In the genomic region with DNA sequence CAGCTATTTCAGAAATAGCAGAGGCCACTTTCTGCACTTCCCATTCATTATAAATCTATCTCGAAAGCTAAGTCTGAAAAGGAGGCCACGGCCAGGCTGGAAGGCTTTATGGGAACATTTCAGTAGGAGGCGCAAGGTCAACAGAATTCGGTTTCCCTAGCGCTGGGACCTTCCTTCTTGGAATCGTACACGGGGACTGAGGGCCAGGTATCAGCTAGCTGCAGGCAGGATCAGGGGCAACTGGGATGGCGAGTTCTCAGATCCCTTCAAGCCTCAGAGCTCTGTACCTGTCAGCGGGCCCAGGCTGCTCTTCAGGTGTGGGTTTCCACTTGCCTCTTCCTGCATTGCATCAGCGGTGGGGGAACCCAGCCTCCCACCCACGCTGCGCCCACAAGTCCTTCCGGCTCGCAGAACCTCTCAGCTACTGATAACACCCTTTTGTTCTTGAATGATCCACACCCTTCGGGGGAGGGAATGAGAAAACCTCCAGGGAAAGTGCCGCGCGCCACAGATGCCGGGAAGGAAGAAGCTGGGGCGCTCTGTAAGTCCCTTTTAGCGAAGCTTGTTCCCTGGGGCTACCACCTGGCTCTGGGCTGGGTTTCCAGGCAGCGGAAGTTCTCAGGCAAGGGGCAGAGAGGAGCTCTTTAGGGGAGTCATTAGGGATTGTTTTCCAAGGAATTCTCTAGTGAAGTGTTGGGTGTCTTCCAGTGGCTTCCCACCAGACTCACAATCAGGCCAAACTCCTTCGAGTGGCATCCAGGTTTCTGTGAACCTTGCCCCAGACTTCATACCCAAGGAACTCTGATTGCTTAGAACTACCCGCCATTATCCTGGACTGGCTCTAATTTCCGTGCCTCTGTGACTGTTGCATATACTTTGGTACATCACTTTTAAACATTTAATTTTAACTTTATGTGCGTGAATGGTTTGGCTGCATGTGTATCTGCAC, we compare ENCODE assay signal across 8 mouse cellular contexts. TPM values are rescaled to one million over a fixed set of nuclear protein-coding genes. Genes with fewer than 3 reads are reported as not detected.
DNase-seq lines count a peak whose midpoint lies in the region; ATAC-seq lines count a peak whose summit lies in the region.

A gene (plus strand): TSS at position 455 of the 949 bp plus-strand sequence.

- H3K4me1 ChIP-seq in intestine, embryonic 16.5 days (ENCODE audit: control insufficient read depth, insufficient read depth, low read length), result 0 out of 2 replicates have a peak, but pooled peaks cover 5% of the 10 kb centered on the region
- H3K4me1 ChIP-seq in limb, embryonic 13.5 days, result peaks cover 18% of the 10 kb centered on the region
- H3K4me1 ChIP-seq in midbrain, embryonic 14.5 days (ENCODE audit: control insufficient read depth, insufficient read depth, low read length), result 0 out of 2 replicates have a peak, but pooled peaks cover 6% of the 10 kb centered on the region

- peak within 1 kb of the TSS; percentile 68 for H3K4me2 ChIP-seq in intestine, embryonic 16.5 days (ENCODE audit: low read depth, low read length)
- H3K4me2 ChIP-seq in limb, embryonic 13.5 days (replicated peaks), result peak within 1 kb of the TSS; percentile 68
- peak within 1 kb of the TSS; percentile 56 for H3K4me2 ChIP-seq in midbrain, embryonic 14.5 days (ENCODE audit: low read length)

- WGBS in intestine, embryonic 16.5 days, result 8% methylated on average over 26 of the region's 26 CpGs
- 6% methylated on average over 26 of the region's 26 CpGs for WGBS in limb, embryonic 13.5 days
- 8% methylated on average over 26 of the region's 26 CpGs for WGBS in midbrain, embryonic 14.5 days

- peak; percentile 59 to 71 for DNase-seq in urinary bladder, adult 18-20 months (ENCODE audit: low spot score in 2 of 2)
- DNase-seq in urinary bladder, postnatal 10 days (ENCODE audit: low spot score), result no peak
- DNase-seq in embryo, embryonic 11 days, result peak; percentile 68
- DNase-seq in midbrain, embryonic 14.5 days, result peak; percentile 68
- peak; percentile 70 for DNase-seq in spleen, postnatal 36 days (ENCODE audit: low spot score in 2 of 2)

- H3K4me3 ChIP-seq in intestine, embryonic 16.5 days (ENCODE audit: low read length), result peak within 1 kb of the TSS; percentile 44
- peak within 1 kb of the TSS; percentile 41 for H3K4me3 ChIP-seq in limb, embryonic 13.5 days
- peak within 1 kb of the TSS; percentile 25 for H3K4me3 ChIP-seq in midbrain, embryonic 14.5 days (replicated peaks; ENCODE audit: low read depth, low read length)

- peak; percentile 61 for ATAC-seq in granulocyte monocyte progenitor cell, adult 5-6 weeks (replicated peaks; ENCODE audit: poor library complexity, severe bottlenecking)
- ATAC-seq in intestine, embryonic 16.5 days, result peak; percentile 86
- ATAC-seq in limb, embryonic 13.5 days (ENCODE audit: low FRiP score, low read depth), result no peak
- no peak for ATAC-seq in midbrain, embryonic 14.5 days (ENCODE audit: low FRiP score, low TSS enrichment)

- no peaks in the 10 kb centered on the region for H3K36me3 ChIP-seq in intestine, embryonic 16.5 days (ENCODE audit: control insufficient read depth, insufficient read depth, low read length)
- no peaks in the 10 kb centered on the region for H3K36me3 ChIP-seq in limb, embryonic 13.5 days
- H3K36me3 ChIP-seq in midbrain, embryonic 14.5 days (ENCODE audit: control insufficient read depth, insufficient read depth, low read length), result no peaks in the 10 kb centered on the region

- no peaks in the 10 kb centered on the region for H3K27me3 ChIP-seq in intestine, embryonic 16.5 days (replicated peaks; ENCODE audit: control insufficient read depth, insufficient read depth, low read length)
- 0 out of 2 replicates have a peak, but pooled peaks cover 2% of the 10 kb centered on the region for H3K27me3 ChIP-seq in limb, embryonic 13.5 days
- H3K27me3 ChIP-seq in midbrain, embryonic 14.5 days (ENCODE audit: control insufficient read depth, insufficient read depth, low read length), result 0 out of 2 replicates have a peak, but pooled peaks cover 4% of the 10 kb centered on the region

- H3K27ac ChIP-seq in intestine, embryonic 16.5 days (ENCODE audit: low read length), result peak within 1 kb of the TSS; percentile 70
- H3K27ac ChIP-seq in limb, embryonic 13.5 days, result no peak within 1 kb of the TSS
- H3K27ac ChIP-seq in midbrain, embryonic 14.5 days (replicated peaks; ENCODE audit: low read depth, low read length), result no peak within 1 kb of the TSS

- H3K9ac ChIP-seq in intestine, embryonic 16.5 days (ENCODE audit: low read depth, low read length), result peak within 1 kb of the TSS; percentile 69
- peak within 1 kb of the TSS; percentile 66 for H3K9ac ChIP-seq in limb, embryonic 13.5 days
- H3K9ac ChIP-seq in midbrain, embryonic 14.5 days (replicated peaks; ENCODE audit: low read length), result peak within 1 kb of the TSS; percentile 39

- no peaks in the 10 kb centered on the region for H3K9me3 ChIP-seq in intestine, embryonic 16.5 days (ENCODE audit: control insufficient read depth, low read length)
- H3K9me3 ChIP-seq in limb, embryonic 13.5 days, result no peaks in the 10 kb centered on the region
- H3K9me3 ChIP-seq in midbrain, embryonic 14.5 days (ENCODE audit: control insufficient read depth, low read length), result no peaks in the 10 kb centered on the region

RNA-seq across cellular contexts. Expression of the gene that starts here (rescaled TPM):
- total RNA-seq in granulocyte monocyte progenitor cell, adult 5-6 weeks (2014; fragmentation: Nextera tagmentation), result 543 and 559 TPM in 2 replicates
- total RNA-seq in granulocyte monocyte progenitor cell, adult 5-6 weeks (2017), result 224 and 356 TPM in 2 replicates
- 277 and 288 TPM in 2 replicates for polyA plus RNA-seq in intestine, embryonic 16.5 days (2015; fragmentation: Nextera tagmentation; extraction: Ambion mirVana)
- 259 and 285 TPM in 2 replicates for polyA plus RNA-seq in limb, embryonic 13.5 days (2015; fragmentation: Nextera tagmentation; extraction: Ambion mirVana)
- polyA plus RNA-seq in midbrain, embryonic 14.5 days (2014; fragmentation: Nextera tagmentation; extraction: Ambion mirVana), result 179 and 211 TPM in 2 replicates

Comparison
In these comparisons a context has a peak if more than half of its experiments do, and no peak if none do; other contexts are left out.
1. ATAC-seq: peak in granulocyte monocyte progenitor cell, adult 5-6 weeks (single experiment) and intestine, embryonic 16.5 days (single experiment); none in limb, embryonic 13.5 days (single experiment) and midbrain, embryonic 14.5 days (single experiment).
2. Peak in every context shown above with its lines, with median percentiles within 50 percentile points of each other: H3K4me2 ChIP-seq, H3K4me3 ChIP-seq and H3K9ac ChIP-seq.